Mouse (Mus musculus): ENCODE results near the gene Nicn1. TPM values are rescaled to one million over a fixed set of nuclear protein-coding genes. Genes with fewer than 3 reads are reported as not detected.
A peak's percentile ranks its signal among the peaks of the same experiment; 100 is the strongest.
"Not testable (repeated sequence)": the region's sequence is repeated elsewhere in the genome, so short reads cannot be mapped to it uniquely, and the experiment has no call there.

Nicn1 gene
- polyA plus RNA-seq, 1 experiment: 15.3 TPM

GRCm38 (mm10) chr9:108304716-108305115 is 14.5 kb downstream of the Nicn1 start:
- H3K27ac ChIP-seq (ENCODE audit: insufficient read depth, low read depth, low read length): no peak overlapping the region
- H3K4me3 ChIP-seq (ENCODE audit: insufficient read depth, low read length): peak overlapping the region; percentile 90
- H3K4me1 ChIP-seq (ENCODE audit: control insufficient read depth, insufficient read depth, low read length): peaks cover 15% of the 10 kb centered on the region
- TF ChIP-seq CTCF (IDR thresholded peaks at IDR 0.05; ENCODE audit: low read depth, low read length) (no peak), POLR2A (IDR thresholded peaks at IDR 0.05; ENCODE audit: borderline replicate concordance, low read depth, low read length) (no peak)

- Histone ChIP-seq H3K4me1 (ENCODE audit: control insufficient read depth, insufficient read depth, low read length) (peaks cover 15% of the 10 kb centered on the region), H3K4me3 (ENCODE audit: insufficient read depth, low read length) (peak overlapping the region; percentile 90), H3K27ac (ENCODE audit: insufficient read depth, low read depth, low read length) (peak overlapping the region; percentile 80)
- TF ChIP-seq CTCF (IDR thresholded peaks at IDR 0.05; ENCODE audit: low read depth, low read length) (no peak), POLR2A (IDR thresholded peaks at IDR 0.05; ENCODE audit: borderline replicate concordance, low read depth, low read length) (no peak)
These were observed 14.9 kb downstream of the Nicn1 start for GRCm38 (mm10) chr9:108305170-108305569.

GRCm38 (mm10) chr9:108305629-108306520 is 15.6 kb downstream of the Nicn1 start, which contains the start of the genes Rhoa and Tcta:
Gene Rhoa (plus strand): TSS chr9:108306129.
Gene Tcta (minus strand): TSS chr9:108306160.
- TF ChIP-seq CTCF (IDR thresholded peaks at IDR 0.05; ENCODE audit: low read depth, low read length) (no peak), POLR2A (IDR thresholded peaks at IDR 0.05; ENCODE audit: borderline replicate concordance, low read depth, low read length) (0 out of 2 replicates have a peak, but pooled peaks have one; percentile 78)
- peak within 1 kb of the TSS; percentile 94 for H3K4me3 ChIP-seq (ENCODE audit: insufficient read depth, low read length)
- peaks cover 15% of the 10 kb centered on the region for H3K4me1 ChIP-seq (ENCODE audit: control insufficient read depth, insufficient read depth, low read length)

GRCm38 (mm10) chr9:108306571-108306980 is 16.3 kb downstream of the Nicn1 start:
- Histone ChIP-seq H3K4me3 (ENCODE audit: insufficient read depth, low read length) (peak overlapping the region; percentile 94), H3K4me1 (ENCODE audit: control insufficient read depth, insufficient read depth, low read length) (peaks cover 21% of the 10 kb centered on the region)
- TF ChIP-seq CTCF (IDR thresholded peaks at IDR 0.05; ENCODE audit: low read depth, low read length) (no peak), POLR2A (IDR thresholded peaks at IDR 0.05; ENCODE audit: borderline replicate concordance, low read depth, low read length) (no peak)

More at GRCm38 (mm10) chr9:108305629-108306520, 15.6 kb downstream of the Nicn1 start, which contains the start of the genes Rhoa and Tcta:
- peak within 1 kb of the TSS; percentile 99 for H3K27ac ChIP-seq (ENCODE audit: insufficient read depth, low read depth, low read length)

GRCm38 (mm10) chr9:108307021-108307807 is 17.0 kb downstream of the Nicn1 start:
- TF ChIP-seq POLR2A (IDR thresholded peaks at IDR 0.05; ENCODE audit: borderline replicate concordance, low read depth, low read length): no peak
- no peak for TF ChIP-seq CTCF (IDR thresholded peaks at IDR 0.05; ENCODE audit: low read depth, low read length)
- Histone ChIP-seq H3K4me1 (ENCODE audit: control insufficient read depth, insufficient read depth, low read length) (peaks cover 26% of the 10 kb centered on the region), H3K4me3 (ENCODE audit: insufficient read depth, low read length) (peak overlapping the region; percentile 94), H3K27ac (ENCODE audit: insufficient read depth, low read depth, low read length) (peak overlapping the region; percentile 99)

More at GRCm38 (mm10) chr9:108306571-108306980, 16.3 kb downstream of the Nicn1 start:
- H3K27ac ChIP-seq (ENCODE audit: insufficient read depth, low read depth, low read length): peak overlapping the region; percentile 99

GRCm38 (mm10) chr9:108308141-108308540 is 17.9 kb downstream of the Nicn1 start:
- no peak for TF ChIP-seq CTCF (IDR thresholded peaks at IDR 0.05; ENCODE audit: low read depth, low read length)
- no peak for TF ChIP-seq POLR2A (IDR thresholded peaks at IDR 0.05; ENCODE audit: borderline replicate concordance, low read depth, low read length)

GRCm38 (mm10) chr9:108317572-108317971 is 27.3 kb downstream of the Nicn1 start:
- TF ChIP-seq CTCF (IDR thresholded peaks at IDR 0.05; ENCODE audit: low read depth, low read length): no peak
- TF ChIP-seq POLR2A (IDR thresholded peaks at IDR 0.05; ENCODE audit: borderline replicate concordance, low read depth, low read length): no peak
- Histone ChIP-seq H3K4me3 (ENCODE audit: insufficient read depth, low read length) (no peak overlapping the region), H3K4me1 (ENCODE audit: control insufficient read depth, insufficient read depth, low read length) (peaks cover 5% of the 10 kb centered on the region), H3K27ac (ENCODE audit: insufficient read depth, low read depth, low read length) (no peak overlapping the region)

More at GRCm38 (mm10) chr9:108308141-108308540, 17.9 kb downstream of the Nicn1 start:
- Histone ChIP-seq H3K4me3 (ENCODE audit: insufficient read depth, low read length) (peak overlapping the region; percentile 46), H3K4me1 (ENCODE audit: control insufficient read depth, insufficient read depth, low read length) (peaks cover 26% of the 10 kb centered on the region), H3K27ac (ENCODE audit: insufficient read depth, low read depth, low read length) (no peak overlapping the region)

GRCm38 (mm10) chr9:108318462-108318861 is 28.2 kb downstream of the Nicn1 start:
- Histone ChIP-seq H3K27ac (ENCODE audit: insufficient read depth, low read depth, low read length) (no peak overlapping the region), H3K4me3 (ENCODE audit: insufficient read depth, low read length) (no peak overlapping the region), H3K4me1 (ENCODE audit: control insufficient read depth, insufficient read depth, low read length) (peaks cover 5% of the 10 kb centered on the region)
- TF ChIP-seq POLR2A (IDR thresholded peaks at IDR 0.05; ENCODE audit: borderline replicate concordance, low read depth, low read length) (no peak), CTCF (IDR thresholded peaks at IDR 0.05; ENCODE audit: low read depth, low read length) (no peak)

GRCm38 (mm10) chr9:108322054-108322453 is 31.8 kb downstream of the Nicn1 start:
- H3K4me3 ChIP-seq (ENCODE audit: insufficient read depth, low read length); H3K27ac ChIP-seq (ENCODE audit: insufficient read depth, low read depth, low read length); H3K4me1 ChIP-seq (ENCODE audit: control insufficient read depth, insufficient read depth, low read length): not testable (repeated sequence)

Measured in bone marrow macrophage, adult 2 months (primary cell).